Mouse (Mus musculus): Measurements from ENCODE around the gene Gm49355. TPM values are rescaled to one million over a fixed set of nuclear protein-coding genes. Genes with fewer than 3 reads are reported as not detected.

Gene Gm49355
- polyA plus RNA-seq, 1 experiment from 2014 or later, result 0.07 TPM

DNA sequence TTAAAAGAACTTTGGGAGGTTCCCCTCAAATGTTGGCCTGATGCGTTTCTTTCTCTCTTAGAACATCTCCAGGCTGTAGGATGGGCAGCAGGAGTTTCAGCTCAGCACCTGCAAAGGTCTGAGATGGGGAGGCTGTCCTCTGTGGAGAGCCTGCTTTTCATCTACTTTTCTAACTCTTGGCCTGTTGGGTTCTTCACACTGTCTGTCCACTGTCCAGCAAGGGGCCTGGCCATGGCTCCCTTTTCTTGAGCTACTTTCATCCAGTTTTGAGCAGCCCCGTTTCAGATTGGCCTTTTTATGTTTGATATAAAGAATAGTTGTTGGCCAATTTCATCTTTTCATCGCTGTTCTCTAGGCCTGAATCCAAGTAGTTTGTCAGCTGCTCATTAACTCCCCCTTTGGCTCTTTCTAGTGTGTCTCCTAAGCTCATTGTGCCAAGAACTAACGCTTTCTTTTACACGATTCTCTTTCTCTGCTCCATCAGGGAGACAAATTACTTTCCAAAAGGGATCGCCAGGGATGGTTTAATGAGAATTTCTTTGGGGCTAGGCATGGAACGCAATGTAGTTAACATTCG is 53.7 kb downstream of the Gm49355 start:
- Histone ChIP-seq H3K27me3 (ENCODE audit: insufficient read depth, poor library complexity, severe bottlenecking) (peaks cover 100% of the 10 kb centered on the region), H3K9me3 (no peaks in the 10 kb centered on the region), H3K4me3 (no peak overlapping the region), H3K36me3 (no peaks in the 10 kb centered on the region), H3K27ac (no peak overlapping the region), H3K4me1 (replicated peaks) (peaks cover 9% of the 10 kb centered on the region)
- DNase-seq (ENCODE audit: low spot score), result no peak
- WGBS, result 4% methylated on average over 8 of the region's 8 CpGs

GRCm38 (mm10) chr14:12337998-12338809 is 54.4 kb downstream of the Gm49355 start:
- DNase-seq (ENCODE audit: low spot score), result peak; percentile 23
- peaks cover 100% of the 10 kb centered on the region for H3K27me3 ChIP-seq (ENCODE audit: insufficient read depth, poor library complexity, severe bottlenecking)
- peaks cover 9% of the 10 kb centered on the region for H3K4me1 ChIP-seq (replicated peaks)
- no peak overlapping the region for H3K4me3 ChIP-seq
- under 1% methylated on average over 16 of the region's 16 CpGs for WGBS
- no peaks in the 10 kb centered on the region for H3K9me3 ChIP-seq
- no peak overlapping the region for H3K27ac ChIP-seq
- no peaks in the 10 kb centered on the region for H3K36me3 ChIP-seq

DNA sequence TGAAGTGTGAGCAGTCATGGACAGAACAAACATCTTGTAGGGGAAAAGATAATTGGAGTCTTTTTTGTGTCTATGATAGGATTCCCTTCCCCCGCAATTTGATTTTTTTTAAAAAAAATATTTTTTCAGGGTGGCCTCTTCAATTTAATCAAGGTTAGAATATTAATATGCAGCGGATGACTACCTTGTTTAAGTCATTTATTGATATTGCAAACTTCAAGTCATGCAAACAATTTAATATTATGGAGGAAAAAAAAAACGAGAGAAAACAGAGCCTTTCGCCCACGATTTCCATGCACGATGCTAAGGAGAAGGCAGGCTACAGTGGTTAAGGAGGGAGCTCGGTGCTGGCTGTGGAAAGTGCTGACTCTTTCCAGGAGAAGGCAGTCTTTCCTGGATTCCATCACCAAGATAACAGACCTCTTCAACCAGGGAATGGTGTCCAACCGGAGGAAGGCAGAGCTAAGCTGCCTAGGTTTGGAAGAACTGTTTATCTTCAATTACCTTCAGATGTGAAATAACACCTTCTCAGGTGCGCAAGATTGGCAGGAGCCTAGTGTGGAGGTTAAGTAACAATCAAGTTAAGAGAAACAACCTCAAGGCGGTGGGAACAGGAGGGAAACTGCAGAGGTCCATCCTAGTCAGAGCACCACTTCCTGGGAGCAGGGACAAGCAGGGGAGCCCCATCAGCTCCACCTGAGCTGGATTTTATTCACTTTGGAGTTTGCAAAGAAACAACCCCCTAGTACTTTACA is 55.2 kb downstream of the Gm49355 start:
- H3K4me1 ChIP-seq (replicated peaks), result peaks cover 9% of the 10 kb centered on the region
- H3K27ac ChIP-seq, result no peak overlapping the region
- WGBS, result 1% methylated on average over 10 of the region's 10 CpGs

GRCm38 (mm10) chr14:12340238-12341074 is 56.7 kb downstream of the Gm49355 start:
- DNase-seq (ENCODE audit: low spot score), result peak; percentile 35
- Histone ChIP-seq H3K27me3 (ENCODE audit: insufficient read depth, poor library complexity, severe bottlenecking) (peaks cover 100% of the 10 kb centered on the region), H3K36me3 (no peaks in the 10 kb centered on the region), H3K4me3 (no peak overlapping the region), H3K4me1 (replicated peaks) (peaks cover 20% of the 10 kb centered on the region), H3K27ac (no peak overlapping the region), H3K9me3 (no peaks in the 10 kb centered on the region)
- under 1% methylated on average over 19 of the region's 19 CpGs for WGBS

More for the DNA sequence above, 55.2 kb downstream of the Gm49355 start:
- no peak overlapping the region for H3K4me3 ChIP-seq
- no peak for DNase-seq (ENCODE audit: low spot score)
- peaks cover 100% of the 10 kb centered on the region for H3K27me3 ChIP-seq (ENCODE audit: insufficient read depth, poor library complexity, severe bottlenecking)
- no peaks in the 10 kb centered on the region for H3K9me3 ChIP-seq
- H3K36me3 ChIP-seq, result no peaks in the 10 kb centered on the region

DNA sequence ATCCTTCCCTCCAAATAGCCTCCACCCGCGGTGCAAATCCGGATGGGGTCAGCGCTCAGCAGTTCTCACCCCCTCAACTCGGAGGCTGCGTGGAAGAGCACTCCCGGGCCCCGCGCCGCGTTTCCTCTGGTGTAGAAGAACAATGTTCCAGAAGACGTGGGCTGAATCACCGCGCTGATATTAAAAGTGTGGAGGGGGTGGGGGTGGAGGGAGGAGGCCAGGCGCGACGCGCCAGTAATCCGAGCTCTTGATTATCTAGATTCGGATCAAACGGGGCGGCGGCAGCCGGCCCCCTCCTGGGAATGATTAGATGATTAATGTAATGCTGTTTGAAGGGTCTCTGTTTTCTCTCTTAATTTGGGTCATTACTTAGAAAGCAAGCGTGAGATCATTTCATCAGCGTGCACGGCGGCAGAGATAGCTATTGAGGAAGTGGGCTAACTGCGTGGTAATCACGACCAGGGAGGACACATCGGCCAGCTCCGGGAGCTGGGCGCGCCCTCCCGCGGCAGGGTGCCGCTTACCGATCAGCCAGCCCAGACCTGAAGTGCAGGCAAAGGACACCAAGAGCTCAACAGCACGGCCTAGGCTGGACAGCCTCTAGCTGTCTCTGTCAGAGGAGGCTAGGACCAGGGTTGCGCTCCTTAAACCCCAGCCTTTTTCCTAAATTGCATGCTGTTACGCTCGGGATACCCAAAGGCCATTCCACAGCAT is 57.5 kb downstream of the Gm49355 start:
- under 1% methylated on average over 42 of the region's 42 CpGs for WGBS
- H3K27ac ChIP-seq, result no peak overlapping the region
- H3K4me1 ChIP-seq (replicated peaks), result peaks cover 27% of the 10 kb centered on the region
- H3K4me3 ChIP-seq, result 0 out of 2 replicates have a peak overlapping the region, but pooled peaks have one; percentile 11
- H3K36me3 ChIP-seq, result no peaks in the 10 kb centered on the region
- peaks cover 100% of the 10 kb centered on the region for H3K27me3 ChIP-seq (ENCODE audit: insufficient read depth, poor library complexity, severe bottlenecking)
- no peaks in the 10 kb centered on the region for H3K9me3 ChIP-seq
- peak; percentile 62 for DNase-seq (ENCODE audit: low spot score)

DNA sequence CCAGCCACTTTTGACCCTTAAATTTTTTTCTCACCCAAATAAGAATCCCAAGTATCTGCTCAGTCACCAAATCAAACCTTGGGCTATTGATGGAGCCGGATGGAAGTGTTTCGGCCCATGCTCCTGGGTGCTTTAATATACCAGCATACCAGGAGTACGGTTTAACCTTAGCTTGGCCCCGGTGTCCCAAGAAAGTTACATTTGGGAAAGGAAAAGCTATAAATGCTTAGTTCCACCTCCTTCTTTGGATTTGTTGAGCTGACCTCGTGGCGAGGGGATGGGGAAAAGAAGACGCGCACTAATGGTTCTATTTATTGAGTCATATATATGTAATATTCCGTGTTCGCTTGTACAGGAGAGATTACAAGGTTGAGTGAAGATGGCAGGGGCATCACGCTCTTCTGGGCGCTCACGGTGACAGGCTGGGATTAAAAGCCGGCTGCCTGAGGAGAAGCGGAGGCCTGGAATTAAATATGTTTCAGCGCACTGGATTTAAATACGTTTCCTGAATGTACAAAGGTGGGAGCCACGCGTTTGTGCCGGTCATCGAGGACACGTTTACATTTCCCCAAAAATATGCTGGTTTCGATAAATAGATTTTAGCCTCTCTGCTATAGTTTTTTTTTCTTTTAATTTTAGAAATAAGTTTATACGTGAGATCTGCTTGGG is 58.1 kb downstream of the Gm49355 start:
- no peaks in the 10 kb centered on the region for H3K36me3 ChIP-seq
- H3K27me3 ChIP-seq (ENCODE audit: insufficient read depth, poor library complexity, severe bottlenecking), result peaks cover 100% of the 10 kb centered on the region
- H3K9me3 ChIP-seq, result no peaks in the 10 kb centered on the region
- no peak for DNase-seq (ENCODE audit: low spot score)
- WGBS, result 2% methylated on average over 24 of the region's 24 CpGs
- no peak overlapping the region for H3K27ac ChIP-seq
- H3K4me1 ChIP-seq (replicated peaks), result peaks cover 28% of the 10 kb centered on the region
- H3K4me3 ChIP-seq, result no peak overlapping the region

- WGBS, result under 1% methylated on average over 23 of the region's 23 CpGs
- H3K36me3 ChIP-seq, result no peaks in the 10 kb centered on the region
- H3K4me3 ChIP-seq, result peak overlapping the region; percentile 4; the same call in 1 of the 2 replicates
- peak; percentile 46 for DNase-seq (ENCODE audit: low spot score)
- H3K27ac ChIP-seq, result no peak overlapping the region
- H3K27me3 ChIP-seq (ENCODE audit: insufficient read depth, poor library complexity, severe bottlenecking), result peaks cover 100% of the 10 kb centered on the region
- no peaks in the 10 kb centered on the region for H3K9me3 ChIP-seq
- peaks cover 28% of the 10 kb centered on the region for H3K4me1 ChIP-seq (replicated peaks)
Measured at GRCm38 (mm10) chr14:12342458-12343131, 58.8 kb downstream of the Gm49355 start.

GRCm38 (mm10) chr14:12343451-12343941 is 59.7 kb downstream of the Gm49355 start:
- peaks cover 28% of the 10 kb centered on the region for H3K4me1 ChIP-seq (replicated peaks)
- H3K27ac ChIP-seq, result no peak overlapping the region
- H3K9me3 ChIP-seq, result no peaks in the 10 kb centered on the region
- WGBS, result 1% methylated on average over 20 of the region's 20 CpGs
- peak; percentile 46 for DNase-seq (ENCODE audit: low spot score)
- no peaks in the 10 kb centered on the region for H3K36me3 ChIP-seq
- H3K4me3 ChIP-seq, result peak overlapping the region; percentile 18; the same call in 1 of the 2 replicates
- H3K27me3 ChIP-seq (ENCODE audit: insufficient read depth, poor library complexity, severe bottlenecking), result peaks cover 100% of the 10 kb centered on the region

GRCm38 (mm10) chr14:12344061-12344745 is 60.4 kb downstream of the Gm49355 start:
- H3K27ac ChIP-seq, result no peak overlapping the region
- no peaks in the 10 kb centered on the region for H3K36me3 ChIP-seq
- H3K4me1 ChIP-seq (replicated peaks), result peaks cover 28% of the 10 kb centered on the region
- no peaks in the 10 kb centered on the region for H3K9me3 ChIP-seq
- WGBS, result 2% methylated on average over 24 of the region's 24 CpGs
- H3K27me3 ChIP-seq (ENCODE audit: insufficient read depth, poor library complexity, severe bottlenecking), result peaks cover 100% of the 10 kb centered on the region
- peak; percentile 11 for DNase-seq (ENCODE audit: low spot score)
- H3K4me3 ChIP-seq, result peak overlapping the region; percentile 36

DNA sequence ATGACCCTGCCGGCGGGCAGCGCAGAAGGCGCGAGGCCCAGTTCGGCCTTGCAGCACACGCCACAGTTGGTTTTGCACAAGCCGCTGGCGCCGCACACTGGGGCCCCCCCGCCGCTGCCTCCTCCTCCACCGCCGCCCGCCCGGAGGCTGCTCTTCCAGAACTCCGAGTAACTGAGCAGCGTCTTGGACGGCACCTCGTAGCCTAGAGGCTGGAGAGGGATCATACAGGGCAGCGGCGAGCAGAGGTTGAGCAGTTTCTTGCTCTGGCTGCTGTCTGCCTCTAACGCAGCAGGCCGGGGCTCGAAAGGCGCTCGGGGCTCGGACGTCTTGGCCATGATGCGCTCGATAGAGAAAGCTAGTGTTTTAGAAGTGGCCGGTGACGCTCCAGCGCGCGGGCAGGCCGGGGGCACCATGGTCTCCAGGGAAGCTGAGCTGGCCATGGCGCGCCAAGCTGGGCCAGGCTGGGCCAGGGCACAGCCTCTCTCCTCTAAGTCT is 61.0 kb downstream of the Gm49355 start:
- H3K4me1 ChIP-seq (replicated peaks), result peaks cover 28% of the 10 kb centered on the region
- H3K36me3 ChIP-seq, result no peaks in the 10 kb centered on the region
- DNase-seq (ENCODE audit: low spot score), result peak; percentile 60
- under 1% methylated on average over 39 of the region's 39 CpGs for WGBS
- H3K4me3 ChIP-seq, result peak overlapping the region; percentile 36
- H3K27ac ChIP-seq, result no peak overlapping the region
- no peaks in the 10 kb centered on the region for H3K9me3 ChIP-seq
- peaks cover 100% of the 10 kb centered on the region for H3K27me3 ChIP-seq (ENCODE audit: insufficient read depth, poor library complexity, severe bottlenecking)
